Mouse (Mus musculus) embryonic facial prominence, embryonic 15.5 days (tissue): Measurements from ENCODE around the gene Hic2. TPM values are rescaled to one million over a fixed set of nuclear protein-coding genes. Genes with fewer than 3 reads are reported as not detected.

Experiments used
- polyA plus RNA-seq: library from polyadenylated mRNA; unstranded; fragments of >200 nt; fragmentation: Nextera tagmentation; extraction: Ambion mirVana; gene quantifications from 2 replicates; pipeline ENCODE4 v1.2.1, GENCODE M21; 2015

The Hic2 gene
- polyA plus RNA-seq, 1 experiment from 2014 or later = 5.6 TPM

Other genes starting within 250 kb of the Hic2 start
- gene Ypel1, start 163.9 kb upstream of the Hic2 start, polyA plus RNA-seq = 30.4 and 34.5 TPM in 2 replicates
- 128 and 142 TPM in 2 replicates for gene Ppil2, start 122.3 kb upstream of the Hic2 start, polyA plus RNA-seq
- gene 2610318N02Rik, start 108.4 kb upstream of the Hic2 start, polyA plus RNA-seq = 23.3 and 24.5 TPM in 2 replicates
- gene Sdf2l1, start 101.2 kb upstream of the Hic2 start, polyA plus RNA-seq = 69.5 and 70.2 TPM in 2 replicates
- 14.3 and 15.3 TPM in 2 replicates for gene Ydjc, start 89.0 kb upstream of the Hic2 start, polyA plus RNA-seq
- 0.80 and 1.2 TPM in 2 replicates for gene Ccdc116, start 86.3 kb upstream of the Hic2 start, polyA plus RNA-seq
- gene Ube2l3, start 30.9 kb upstream of the Hic2 start, polyA plus RNA-seq = 304 and 312 TPM in 2 replicates
- gene Rimbp3, start 25.0 kb upstream of the Hic2 start, polyA plus RNA-seq = 0.46 and 0.57 TPM in 2 replicates
- 14.5 and 15.2 TPM in 2 replicates for gene Tmem191c, start 42.5 kb downstream of the Hic2 start, polyA plus RNA-seq
- 0.31 and 0.59 TPM in 2 replicates for gene Serpind1, start 97.8 kb downstream of the Hic2 start, polyA plus RNA-seq
- 17.0 and 17.9 TPM in 2 replicates for gene Snap29, start 172.4 kb downstream of the Hic2 start, polyA plus RNA-seq
- 29.4 and 29.5 TPM in 2 replicates for gene Pi4ka, start 172.7 kb downstream of the Hic2 start, polyA plus RNA-seq
- gene Crkl, start 218.4 kb downstream of the Hic2 start, polyA plus RNA-seq = 73.1 and 74.1 TPM in 2 replicates